In the genomic region with DNA sequence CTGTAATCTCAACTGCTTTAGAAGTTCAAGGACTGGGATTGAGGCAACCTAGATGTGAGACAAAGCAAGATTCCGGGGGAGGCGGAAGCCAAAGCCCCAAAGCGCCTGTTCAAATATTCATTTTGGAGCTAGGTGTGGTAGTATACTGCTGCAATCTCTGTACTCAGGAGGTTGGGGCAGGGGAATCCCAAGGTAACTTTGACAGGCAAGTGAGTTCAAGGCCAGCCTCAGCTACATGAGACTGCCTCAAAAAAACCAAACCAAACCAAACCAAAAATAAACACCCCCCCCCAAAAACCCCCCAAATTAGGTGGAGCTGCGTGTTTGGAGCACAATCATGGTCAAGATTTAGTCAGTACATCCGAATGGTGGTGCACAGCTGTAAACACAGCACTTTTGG, we compare ENCODE assay signal across 24 mouse cellular contexts. TPM values are rescaled to one million over a fixed set of nuclear protein-coding genes. Genes with fewer than 3 reads are reported as not detected.
A peak's percentile ranks its signal among the peaks of the same experiment; 100 is the strongest.
DNase-seq lines count a peak whose midpoint lies in the region; ATAC-seq lines count a peak whose summit lies in the region.
"Had no signal": no experiment of that assay in that cellular context is flagged by ENCODE, and none has a peak within 500 bp of the region (broad histone marks: within the 10 kb centered on the region; RNA-seq: fewer than 3 reads in every experiment).

No protein-coding gene starts in this region.

- no peak overlapping the region for H3K9ac ChIP-seq in neural tube, embryonic 15.5 days (replicated peaks)
- H3K9ac ChIP-seq: heart, embryonic 15.5 days; intestine, embryonic 15.5 days had no signal

- WGBS in neural tube, embryonic 15.5 days, result 81% methylated on average over 5 of the region's 5 CpGs

- H3K4me2 ChIP-seq in neural tube, embryonic 15.5 days, result peak overlapping the region; percentile 52; the same call in 1 of the 2 replicates

- peaks cover 24% of the 10 kb centered on the region for H3K4me1 ChIP-seq in neural tube, embryonic 15.5 days

- H3K36me3 ChIP-seq in neural tube, embryonic 15.5 days, result no peaks in the 10 kb centered on the region
- H3K36me3 ChIP-seq: embryonic facial prominence, embryonic 10.5 days; heart, embryonic 15.5 days; hindbrain, embryonic 12.5 days; intestine, embryonic 15.5 days; limb, embryonic 13.5 days; liver, embryonic 13.5 days; midbrain, embryonic 10.5 days had no signal

- ATAC-seq in neural tube, embryonic 15.5 days (ENCODE audit: low FRiP score), result no peak
- ATAC-seq: forebrain, embryonic 13.5 days; intestine, embryonic 15.5 days had no signal

- 0 out of 2 replicates have a peak overlapping the region, but pooled peaks have one; percentile 41 for H3K27ac ChIP-seq in neural tube, embryonic 15.5 days (replicated peaks)
- H3K27ac ChIP-seq: embryonic facial prominence, embryonic 10.5 days; heart, embryonic 15.5 days; hindbrain, embryonic 12.5 days; intestine, embryonic 15.5 days; limb, embryonic 13.5 days; liver, embryonic 13.5 days; macrophage had no signal

- H3K27me3 ChIP-seq in neural tube, embryonic 15.5 days (replicated peaks), result no peaks in the 10 kb centered on the region
- H3K27me3 ChIP-seq: intestine, embryonic 15.5 days; liver, embryonic 13.5 days had no signal

- DNase-seq in heart, adult 11 months, result peak; percentile 74
- no peak for DNase-seq in heart, postnatal 10 days
- no peak for DNase-seq in neural tube, embryonic 10.5 days (ENCODE audit: extremely low spot score, low spot score)
- DNase-seq in NIH3T3 (ENCODE audit: low read depth), result peak; percentile 24
- no peak for DNase-seq in ovary, adult 18-20 months (ENCODE audit: low spot score)
- no peak for DNase-seq in right cerebral cortex, postnatal 4 days
- DNase-seq: adrenal gland, postnatal 36 days; gastrocnemius, postnatal 10 days; heart, adult 2 months; kidney, postnatal 4 days; liver, embryonic 13.5 days had no signal

- no peaks in the 10 kb centered on the region for H3K9me3 ChIP-seq in neural tube, embryonic 15.5 days (replicated peaks)
- H3K9me3 ChIP-seq: embryonic facial prominence, embryonic 10.5 days; forebrain, embryonic 13.5 days; heart, embryonic 15.5 days; hindbrain, embryonic 12.5 days; intestine, embryonic 15.5 days; limb, embryonic 13.5 days; liver, embryonic 13.5 days; midbrain, embryonic 10.5 days had no signal

- H3K4me3 ChIP-seq in neural tube, embryonic 15.5 days (replicated peaks), result no peak overlapping the region
- H3K4me3 ChIP-seq: heart, adult 2 months had no signal

- intact Hi-C loops in heart, postnatal 10 days (cut with DNase I), result loop anchor here (10.0 kb wide), 1 partner anchor 391 kb away; a partner anchor contains a TSS

RNA-seq across cellular contexts. Expression of a gene that starts 5.0 kb away (rescaled TPM):
- total RNA-seq in heart, postnatal 10 days (2021), result 1 to 10 TPM; 7.9 to 9.6 TPM
- polyA plus RNA-seq in neural tube, embryonic 15.5 days (2015; fragmentation: Nextera tagmentation; extraction: Ambion mirVana), result 11.2 and 12.0 TPM in 2 replicates

RNA-seq across cellular contexts. Expression of a gene that starts 52.3 kb away (rescaled TPM):
- 10 to 100 TPM; 23.0 to 32.1 TPM for total RNA-seq in heart, postnatal 10 days (2021)
- 3.1 TPM in 1 of 2 replicates, not detected in the other for polyA plus RNA-seq in neural tube, embryonic 15.5 days (2015; fragmentation: Nextera tagmentation; extraction: Ambion mirVana)
- total RNA-seq: left cerebral cortex, postnatal 14 days had no signal
- polyA plus RNA-seq: forebrain, embryonic 13.5 days; midbrain, embryonic 10.5 days; neural tube, embryonic 14.5 days had no signal

RNA-seq across cellular contexts. Expression of a gene that starts 58.5 kb away (rescaled TPM):
- under 1 TPM; 0.22 to 0.26 TPM for total RNA-seq in heart, postnatal 10 days (2021)
- polyA plus RNA-seq in neural tube, embryonic 15.5 days (2015; fragmentation: Nextera tagmentation; extraction: Ambion mirVana), result 0.10 and 0.27 TPM in 2 replicates
- total RNA-seq: layer of hippocampus, postnatal 25 days had no signal
- polyA plus RNA-seq: forebrain, embryonic 13.5 days; kidney, embryonic 14.5 days; liver, embryonic 13.5 days; macrophage had no signal

Comparison
In these comparisons a context has a peak if more than half of its experiments do, and no peak if none do; other contexts are left out.
1. DNase-seq: peak in heart, adult 11 months (single experiment) and NIH3T3 (single experiment); none in heart, postnatal 10 days (0 of 2), neural tube, embryonic 10.5 days (single experiment), ovary, adult 18-20 months (single experiment) and right cerebral cortex, postnatal 4 days (single experiment).